Mouse (Mus musculus): Measurements from ENCODE around the gene Npas3. TPM values are rescaled to one million over a fixed set of nuclear protein-coding genes. Genes with fewer than 3 reads are reported as not detected.

The Npas3 gene
- polyA plus RNA-seq, 1 experiment, result 0.18 TPM

- Histone ChIP-seq H3K27me3 (ENCODE audit: control insufficient read depth, insufficient read depth, insufficient read length) (no peaks in the 10 kb centered on the region), H3K4me2 (ENCODE audit: low read depth) (no peak overlapping the region), H3K4me3 (no peak overlapping the region), H3ac (ENCODE audit: control insufficient read depth, insufficient read length) (no peak overlapping the region), H3K36me3 (ENCODE audit: control insufficient read depth, insufficient read depth) (no peaks in the 10 kb centered on the region), H3K79me2 (ENCODE audit: control insufficient read depth, insufficient read depth) (no peaks in the 10 kb centered on the region)
- TF ChIP-seq TCF3 (IDR thresholded peaks at IDR 0.05; ENCODE audit: insufficient read length, low read depth) (no peak), MAX (IDR thresholded peaks at IDR 0.05; ENCODE audit: low read depth) (no peak), SRF (IDR thresholded peaks at IDR 0.05; ENCODE audit: control insufficient read depth, insufficient read length, low read depth) (no peak), POLR2AphosphoS2 (IDR thresholded peaks at IDR 0.05; ENCODE audit: insufficient read length, low read depth) (no peak), E2F4 (IDR thresholded peaks at IDR 0.05; ENCODE audit: insufficient read depth) (no peak), MYOD1 (IDR thresholded peaks at IDR 0.05; ENCODE audit: control insufficient read depth in 1 of 3, insufficient read length in 2 of 3, low read depth in 2 of 3) (no peak), POLR2A (IDR thresholded peaks at IDR 0.05; ENCODE audit: insufficient read length, low read depth) (no peak), REST (IDR thresholded peaks at IDR 0.05; ENCODE audit: insufficient read depth, insufficient read length) (no peak), USF1 (IDR thresholded peaks at IDR 0.05; ENCODE audit: low read depth) (no peak), CEBPB (IDR thresholded peaks at IDR 0.05; ENCODE audit: insufficient read depth, poor library complexity, severe bottlenecking) (no peak), MYOG (IDR thresholded peaks at IDR 0.05; ENCODE audit: control insufficient read depth in 1 of 3, insufficient read depth in 1 of 3, insufficient read length in 2 of 3, low read depth in 2 of 3) (no peak)
Observed at GRCm38 (mm10) chr12:54101307-54101870, 852.9 kb downstream of the Npas3 start.

- no peaks in the 10 kb centered on the region for H3K79me2 ChIP-seq (ENCODE audit: control insufficient read depth, insufficient read depth)
- H3K4me3 ChIP-seq, result no peak overlapping the region
- TF ChIP-seq POLR2AphosphoS2 (IDR thresholded peaks at IDR 0.05; ENCODE audit: insufficient read length, low read depth), result no peak
- H3K27me3 ChIP-seq (ENCODE audit: control insufficient read depth, insufficient read depth, insufficient read length), result no peaks in the 10 kb centered on the region
- H3K36me3 ChIP-seq (ENCODE audit: control insufficient read depth, insufficient read depth), result no peaks in the 10 kb centered on the region
- H3K4me2 ChIP-seq (ENCODE audit: low read depth), result no peak overlapping the region
- H3ac ChIP-seq (ENCODE audit: control insufficient read depth, insufficient read length), result no peak overlapping the region
Observed at GRCm38 (mm10) chr12:54102500-54102899, 854.0 kb downstream of the Npas3 start.

DNA sequence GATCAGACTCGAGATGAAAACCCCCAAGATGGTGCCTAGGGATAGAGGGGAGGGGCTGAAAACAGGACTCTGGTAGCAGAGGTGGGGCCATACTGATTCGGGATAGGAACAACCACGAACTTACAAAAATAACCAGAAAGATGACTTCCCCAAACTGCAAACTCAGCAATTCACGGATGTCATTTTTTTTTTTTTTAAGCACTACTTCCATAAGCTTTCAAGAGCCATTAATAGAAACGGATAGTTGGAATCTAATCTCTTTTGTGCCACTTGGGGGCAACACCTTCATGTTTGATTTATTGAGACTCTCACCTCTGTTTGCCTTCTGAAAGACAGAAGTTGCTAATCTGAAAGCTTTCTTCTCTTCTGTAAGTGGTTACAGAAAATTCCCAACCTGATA, 857.1 kb downstream of the Npas3 start:
- Histone ChIP-seq H3ac (ENCODE audit: control insufficient read depth, insufficient read length) (no peak overlapping the region), H3K4me3 (no peak overlapping the region), H3K4me2 (ENCODE audit: low read depth) (no peak overlapping the region), H3K79me2 (ENCODE audit: control insufficient read depth, insufficient read depth) (no peaks in the 10 kb centered on the region), H3K27me3 (ENCODE audit: control insufficient read depth, insufficient read depth, insufficient read length) (no peaks in the 10 kb centered on the region), H3K36me3 (ENCODE audit: control insufficient read depth, insufficient read depth) (no peaks in the 10 kb centered on the region)
- TF ChIP-seq POLR2A (IDR thresholded peaks at IDR 0.05; ENCODE audit: insufficient read length, low read depth), result no peak
- TF ChIP-seq CEBPB (IDR thresholded peaks at IDR 0.05; ENCODE audit: insufficient read depth, poor library complexity, severe bottlenecking), result no peak
- no peak for TF ChIP-seq MYOG (IDR thresholded peaks at IDR 0.05; ENCODE audit: control insufficient read depth in 1 of 3, insufficient read depth in 1 of 3, insufficient read length in 2 of 3, low read depth in 2 of 3)
- no peak for TF ChIP-seq POLR2AphosphoS2 (IDR thresholded peaks at IDR 0.05; ENCODE audit: insufficient read length, low read depth)
- no peak for TF ChIP-seq TCF12 (IDR thresholded peaks at IDR 0.05; ENCODE audit: insufficient read depth, poor library complexity, severe bottlenecking)
- no peak for TF ChIP-seq TCF3 (IDR thresholded peaks at IDR 0.05; ENCODE audit: insufficient read length, low read depth)
- no peak for TF ChIP-seq USF1 (IDR thresholded peaks at IDR 0.05; ENCODE audit: low read depth)
- TF ChIP-seq SRF (IDR thresholded peaks at IDR 0.05; ENCODE audit: control insufficient read depth, insufficient read length, low read depth), result no peak
- TF ChIP-seq MAX (IDR thresholded peaks at IDR 0.05; ENCODE audit: low read depth), result no peak
- no peak for TF ChIP-seq MYOD1 (IDR thresholded peaks at IDR 0.05; ENCODE audit: control insufficient read depth in 1 of 3, insufficient read length in 2 of 3, low read depth in 2 of 3)
- no peak for TF ChIP-seq REST (IDR thresholded peaks at IDR 0.05; ENCODE audit: insufficient read depth, insufficient read length)
- TF ChIP-seq E2F4 (IDR thresholded peaks at IDR 0.05; ENCODE audit: insufficient read depth), result no peak

DNA sequence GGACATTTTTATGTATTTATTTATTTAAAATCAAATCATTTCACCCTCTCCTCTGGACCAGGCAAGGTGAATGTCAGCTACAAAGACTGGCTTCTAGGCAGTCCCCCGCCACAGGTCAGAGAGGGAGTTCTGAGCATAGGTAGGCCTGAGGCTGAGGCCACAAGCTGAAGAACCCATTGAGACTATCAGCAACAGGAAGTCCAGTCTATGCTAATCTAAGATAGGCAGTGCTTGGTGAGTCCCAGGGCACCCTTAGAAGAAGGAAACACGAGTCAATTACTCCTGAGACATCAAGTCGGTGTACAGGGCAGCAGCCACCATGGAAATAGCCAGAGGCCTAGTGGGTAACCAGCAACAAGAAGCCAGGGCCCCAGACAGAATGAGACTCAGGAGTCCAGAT, 857.5 kb downstream of the Npas3 start:
- Histone ChIP-seq H3K79me2 (ENCODE audit: control insufficient read depth, insufficient read depth) (no peaks in the 10 kb centered on the region), H3K4me2 (ENCODE audit: low read depth) (no peak overlapping the region), H3ac (ENCODE audit: control insufficient read depth, insufficient read length) (no peak overlapping the region), H3K4me3 (no peak overlapping the region), H3K27me3 (ENCODE audit: control insufficient read depth, insufficient read depth, insufficient read length) (no peaks in the 10 kb centered on the region), H3K36me3 (ENCODE audit: control insufficient read depth, insufficient read depth) (no peaks in the 10 kb centered on the region)
- no peak for TF ChIP-seq USF1 (IDR thresholded peaks at IDR 0.05; ENCODE audit: low read depth)
- TF ChIP-seq MAX (IDR thresholded peaks at IDR 0.05; ENCODE audit: low read depth), result no peak
- TF ChIP-seq POLR2A (IDR thresholded peaks at IDR 0.05; ENCODE audit: insufficient read length, low read depth), result no peak
- no peak for TF ChIP-seq TCF12 (IDR thresholded peaks at IDR 0.05; ENCODE audit: insufficient read depth, poor library complexity, severe bottlenecking)
- TF ChIP-seq CEBPB (IDR thresholded peaks at IDR 0.05; ENCODE audit: insufficient read depth, poor library complexity, severe bottlenecking), result no peak

DNA sequence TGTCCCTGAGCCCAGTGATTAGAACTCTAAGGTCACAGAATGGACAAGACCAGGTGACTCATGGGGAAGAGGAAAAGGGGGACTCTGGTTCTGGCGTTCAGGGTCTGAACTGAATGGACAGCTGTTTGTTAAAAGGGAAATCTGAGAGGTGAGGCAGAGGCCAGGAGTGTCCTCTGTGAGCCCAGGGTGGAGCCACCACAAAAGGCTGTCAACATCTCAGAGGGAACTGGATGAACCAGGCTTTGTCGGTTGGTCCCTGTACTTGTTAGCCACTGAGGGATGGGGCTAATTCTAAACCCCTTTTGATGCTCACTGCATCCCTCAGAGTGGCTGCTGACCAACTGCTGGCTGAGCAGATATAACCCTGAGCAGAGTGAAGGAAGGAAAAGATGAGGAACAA, 861.9 kb downstream of the Npas3 start:
- H3K4me2 ChIP-seq (ENCODE audit: low read depth), result no peak overlapping the region
- H3ac ChIP-seq (ENCODE audit: control insufficient read depth, insufficient read length), result no peak overlapping the region
- no peaks in the 10 kb centered on the region for H3K79me2 ChIP-seq (ENCODE audit: control insufficient read depth, insufficient read depth)
- TF ChIP-seq MYOD1 (IDR thresholded peaks at IDR 0.05; ENCODE audit: control insufficient read depth in 1 of 3, insufficient read length in 2 of 3, low read depth in 2 of 3), result no peak
- no peak for TF ChIP-seq CEBPB (IDR thresholded peaks at IDR 0.05; ENCODE audit: insufficient read depth, poor library complexity, severe bottlenecking)
- TF ChIP-seq MAX (IDR thresholded peaks at IDR 0.05; ENCODE audit: low read depth), result no peak
- TF ChIP-seq TCF12 (IDR thresholded peaks at IDR 0.05; ENCODE audit: insufficient read depth, poor library complexity, severe bottlenecking), result no peak
- no peak for TF ChIP-seq TCF3 (IDR thresholded peaks at IDR 0.05; ENCODE audit: insufficient read length, low read depth)
- TF ChIP-seq SRF (IDR thresholded peaks at IDR 0.05; ENCODE audit: control insufficient read depth, insufficient read length, low read depth), result no peak
- TF ChIP-seq MYOG (IDR thresholded peaks at IDR 0.05; ENCODE audit: control insufficient read depth in 1 of 3, insufficient read depth in 1 of 3, insufficient read length in 2 of 3, low read depth in 2 of 3), result no peak
- no peak for TF ChIP-seq POLR2A (IDR thresholded peaks at IDR 0.05; ENCODE audit: insufficient read length, low read depth)
- H3K27me3 ChIP-seq (ENCODE audit: control insufficient read depth, insufficient read depth, insufficient read length), result no peaks in the 10 kb centered on the region
- no peak overlapping the region for H3K4me3 ChIP-seq
- no peaks in the 10 kb centered on the region for H3K36me3 ChIP-seq (ENCODE audit: control insufficient read depth, insufficient read depth)
